Mouse (Mus musculus) erythroblast, embryonic 14.5 days (primary cell): ENCODE results near the gene Srp54a.
"Not testable (repeated sequence)": the region's sequence is repeated elsewhere in the genome, so short reads cannot be mapped to it uniquely, and the experiment has no call there.

ENCODE experiments used
- GATA1 ChIP-seq: IDR thresholded peaks from 2 replicates; pipeline ENCODE4 v1.6.1; 2012; ENCODE audit warnings: low read length, inconsistent platforms, mixed read lengths
- TAL1 ChIP-seq: IDR thresholded peaks from 3 replicates; pipeline ENCODE4 v1.6.1; 2012; ENCODE audit warnings: low read length, inconsistent platforms, mixed read lengths

- not testable (repeated sequence) for TF ChIP-seq GATA1, TAL1
These were observed 57.8 kb downstream of the Srp54a start for GRCm38 (mm10) chr12:55137859-55138258.
